In the genomic region with DNA sequence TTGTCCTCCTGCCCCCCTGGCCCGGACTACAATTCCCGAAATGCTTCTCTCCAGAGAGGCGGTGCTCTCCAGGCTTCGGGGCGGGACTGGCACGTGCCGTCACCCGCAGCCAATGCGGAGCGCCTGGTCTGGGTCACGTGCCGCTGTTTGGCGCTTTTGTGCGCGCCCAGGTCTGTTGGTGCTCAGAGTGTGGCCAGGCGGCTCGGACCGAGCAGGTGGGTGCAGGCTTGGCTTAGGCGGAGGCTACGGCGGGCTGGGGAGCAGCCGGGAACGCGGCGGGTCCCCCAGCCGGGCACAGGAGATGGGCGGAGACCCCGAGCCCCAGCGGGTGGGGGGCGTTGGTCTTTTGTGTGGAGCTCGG, we compare ENCODE assay signal across 7 mouse cellular contexts. TPM values are rescaled to one million over a fixed set of nuclear protein-coding genes. Genes with fewer than 3 reads are reported as not detected.
DNase-seq lines count a peak whose midpoint lies in the region; ATAC-seq and TF ChIP-seq lines count a peak whose summit lies in the region.

A gene (plus strand): TSS at position 106 of the 361 bp plus-strand sequence.

- TF ChIP-seq POLR2A in heart, adult 2 months (IDR thresholded peaks at IDR 0.05; ENCODE audit: insufficient read depth, low read depth, low read length): peak; percentile 92

- intact Hi-C loops in heart, adult 2 months (cut with DNase I): loop anchor here (2.0 to 5.0 kb wide), 2 partner anchors 71 to 221 kb away; a partner anchor contains a TSS

- peak within 1 kb of the TSS; percentile 94 for H3K9ac ChIP-seq in embryonic facial prominence, embryonic 12.5 days
- H3K9ac ChIP-seq in heart, adult 2 months (ENCODE audit: low read depth, low read length): peak within 1 kb of the TSS; percentile 51
- peak within 1 kb of the TSS; percentile 93 for H3K9ac ChIP-seq in limb, embryonic 13.5 days
- H3K9ac ChIP-seq in midbrain, embryonic 16.5 days (ENCODE audit: low read depth, low read length): peak within 1 kb of the TSS; percentile 99

- peak; percentile 95 for DNase-seq in adrenal gland, postnatal 25 days
- peak; percentile 92 to 96 for DNase-seq in heart, adult 2 months
- DNase-seq in kidney, adult 8-10 months: peak; percentile 94 to 95
- peak; percentile 89 to 96 for DNase-seq in spleen, postnatal 10 days (ENCODE audit: low spot score in 2 of 2)

- no peaks in the 10 kb centered on the region for H3K9me3 ChIP-seq in embryonic facial prominence, embryonic 12.5 days
- H3K9me3 ChIP-seq in limb, embryonic 13.5 days: no peaks in the 10 kb centered on the region
- H3K9me3 ChIP-seq in midbrain, embryonic 16.5 days (replicated peaks; ENCODE audit: control insufficient read depth, low read length, poor library complexity, severe bottlenecking): no peaks in the 10 kb centered on the region

- peak within 1 kb of the TSS; percentile 84 for H3K4me2 ChIP-seq in embryonic facial prominence, embryonic 12.5 days (replicated peaks)
- peak within 1 kb of the TSS; percentile 96 for H3K4me2 ChIP-seq in limb, embryonic 13.5 days (replicated peaks)
- H3K4me2 ChIP-seq in midbrain, embryonic 16.5 days (ENCODE audit: low read length): peak within 1 kb of the TSS; percentile 86

- peak; percentile 95 for ATAC-seq in embryonic facial prominence, embryonic 12.5 days (ENCODE audit: insufficient number of reproducible peaks, insufficient read depth, low FRiP score, low TSS enrichment)
- peak; percentile 96 for ATAC-seq in limb, embryonic 13.5 days (ENCODE audit: low FRiP score, low read depth)
- peak; percentile 97 for ATAC-seq in midbrain, embryonic 16.5 days

- peak within 1 kb of the TSS; percentile 85 for H3K4me3 ChIP-seq in embryonic facial prominence, embryonic 12.5 days
- H3K4me3 ChIP-seq in heart, adult 2 months: peak within 1 kb of the TSS; percentile 83
- peak within 1 kb of the TSS; percentile 93 for H3K4me3 ChIP-seq in limb, embryonic 13.5 days
- peak within 1 kb of the TSS; percentile 90 for H3K4me3 ChIP-seq in midbrain, embryonic 16.5 days (ENCODE audit: low read depth, low read length)

- H3K36me3 ChIP-seq in embryonic facial prominence, embryonic 12.5 days: peaks cover 23% of the 10 kb centered on the region
- no peaks in the 10 kb centered on the region for H3K36me3 ChIP-seq in heart, adult 2 months (ENCODE audit: control insufficient read depth, insufficient read depth, low read length)
- peaks cover 23% of the 10 kb centered on the region for H3K36me3 ChIP-seq in limb, embryonic 13.5 days
- H3K36me3 ChIP-seq in midbrain, embryonic 16.5 days (ENCODE audit: control insufficient read depth, insufficient read depth, low read length): peaks cover 14% of the 10 kb centered on the region

- H3K27ac ChIP-seq in embryonic facial prominence, embryonic 12.5 days: peak within 1 kb of the TSS; percentile 94
- H3K27ac ChIP-seq in heart, adult 2 months: peak within 1 kb of the TSS; percentile 68
- peak within 1 kb of the TSS; percentile 87 for H3K27ac ChIP-seq in limb, embryonic 13.5 days
- peak within 1 kb of the TSS; percentile 99 for H3K27ac ChIP-seq in midbrain, embryonic 16.5 days (ENCODE audit: low read length)

- no peaks in the 10 kb centered on the region for H3K79me2 ChIP-seq in heart, adult 2 months (replicated peaks; ENCODE audit: control insufficient read depth, insufficient read depth, low read length)

- H3K4me1 ChIP-seq in embryonic facial prominence, embryonic 12.5 days: peaks cover 6% of the 10 kb centered on the region; the same call in 1 of the 2 replicates
- H3K4me1 ChIP-seq in heart, adult 2 months (ENCODE audit: control insufficient read depth, insufficient read depth, low read length): no peaks in the 10 kb centered on the region
- peaks cover 20% of the 10 kb centered on the region for H3K4me1 ChIP-seq in limb, embryonic 13.5 days
- H3K4me1 ChIP-seq in midbrain, embryonic 16.5 days (ENCODE audit: control insufficient read depth, insufficient read depth, low read length): peaks cover 46% of the 10 kb centered on the region

- TF ChIP-seq CTCF in heart, adult 2 months (IDR thresholded peaks at IDR 0.05): no peak

- TF ChIP-seq EP300 in heart, adult 2 months (IDR thresholded peaks at IDR 0.05; ENCODE audit: insufficient read depth, low read depth, low read length): no peak

- WGBS in embryonic facial prominence, embryonic 12.5 days: 2% methylated on average over 30 of the region's 31 CpGs
- WGBS in heart, adult 2 months: under 1% methylated on average over 26 of the region's 31 CpGs
- 1% methylated on average over 31 of the region's 31 CpGs for WGBS in limb, embryonic 13.5 days
- under 1% methylated on average over 30 of the region's 31 CpGs for WGBS in midbrain, embryonic 16.5 days

- no peaks in the 10 kb centered on the region for H3K27me3 ChIP-seq in embryonic facial prominence, embryonic 12.5 days
- no peaks in the 10 kb centered on the region for H3K27me3 ChIP-seq in heart, adult 2 months (ENCODE audit: control insufficient read depth, insufficient read depth, low read length)
- no peaks in the 10 kb centered on the region for H3K27me3 ChIP-seq in limb, embryonic 13.5 days
- H3K27me3 ChIP-seq in midbrain, embryonic 16.5 days (ENCODE audit: control insufficient read depth, insufficient read depth, low read depth, low read length): no peaks in the 10 kb centered on the region

RNA-seq across cellular contexts. Expression of the gene that starts here (rescaled TPM):
- total RNA-seq in adrenal gland, postnatal 25 days (2021): 75.6 and 87.4 TPM in 2 replicates
- polyA plus RNA-seq in embryonic facial prominence, embryonic 12.5 days (2016; fragmentation: Nextera tagmentation; extraction: Ambion mirVana): 2,563 and 2,644 TPM in 2 replicates
- 10 to 100 TPM; 20.1 to 23.0 TPM for total RNA-seq in heart, adult 2 months (2021)
- polyA plus RNA-seq in heart, adult 2 months (2012; rRNA removed): 7.2 and 10.9 TPM in 2 replicates
- 1,889 and 1,921 TPM in 2 replicates for polyA plus RNA-seq in limb, embryonic 13.5 days (2015; fragmentation: Nextera tagmentation; extraction: Ambion mirVana)
- 7,758 and 8,549 TPM in 2 replicates for polyA plus RNA-seq in midbrain, embryonic 16.5 days (2015; fragmentation: Nextera tagmentation; extraction: Ambion mirVana)

Comparison
In these comparisons a context has a peak if more than half of its experiments do, and no peak if none do; other contexts are left out.
1. Peak in every context shown above with its lines: DNase-seq, ATAC-seq, H3K4me3 ChIP-seq and H3K27ac ChIP-seq.
2. RNA of the gene that starts here (polyA plus RNA-seq): 7,758 to 8,549 TPM in midbrain, embryonic 16.5 days, 2,563 to 2,644 TPM in embryonic facial prominence, embryonic 12.5 days and 1,889 to 1,921 TPM in limb, embryonic 13.5 days; 7.2 to 10.9 TPM in heart, adult 2 months; every median in the first group is over 100 times any median in the second.